Mouse (Mus musculus) hindbrain, embryonic 10.5 days (tissue): ENCODE data around the gene Atg2a. TPM values are rescaled to one million over a fixed set of nuclear protein-coding genes. Genes with fewer than 3 reads are reported as not detected.

Experiments used
- DNase-seq: peaks from one replicate; pipeline ENCODE4 v3.0.0-alpha.2; 2017; ENCODE audit warnings: low spot score
- H3K27ac ChIP-seq: fragments of 300-500 bp; sonication (generic); 2 replicates; pipeline ENCODE4 v1.5.1; 2016; ENCODE audit warnings: mild to moderate bottlenecking, moderate library complexity
- H3K27me3 ChIP-seq: fragments of 300-500 bp; sonication (generic); 2 replicates; pipeline ENCODE4 v1.6.1; 2016; ENCODE audit warnings: mild to moderate bottlenecking; ENCODE audit not compliant: poor library complexity, insufficient read depth, severe bottlenecking
- H3K36me3 ChIP-seq: fragments of 300-500 bp; sonication (generic); 2 replicates; pipeline ENCODE4 v1.6.1; 2016; ENCODE audit warnings: mild to moderate bottlenecking, moderate library complexity
- H3K4me1 ChIP-seq: fragments of 300-500 bp; sonication (generic); replicated peaks from 2 replicates; pipeline ENCODE4 v1.6.1; 2016; ENCODE audit warnings: mild to moderate bottlenecking
- H3K4me3 ChIP-seq: fragments of 300-500 bp; sonication (generic); 2 replicates; pipeline ENCODE4 v1.5.1; 2016; ENCODE audit warnings: mild to moderate bottlenecking, moderate library complexity
- H3K9me3 ChIP-seq: fragments of 300-500 bp; sonication (generic); 2 replicates; pipeline ENCODE4 v1.6.1; 2016; ENCODE audit warnings: mild to moderate bottlenecking, moderate library complexity
- WGBS: fragments of 180-500 bp; shearing (Covaris S2); methylation state at CpG from one replicate; pipeline ENCODE4 v1.1.7; 2016; 5-methylcytosine and 5-hydroxymethylcytosine counted together
- polyA plus RNA-seq: library from polyadenylated mRNA; unstranded; fragments of >200 nt; fragmentation: Nextera tagmentation; extraction: Ambion mirVana; gene quantifications from 2 replicates; pipeline ENCODE4 v1.2.1, GENCODE M21; 2016

Atg2a gene
- 10.3 and 14.9 TPM in 2 replicates for polyA plus RNA-seq

GRCm38 (mm10) chr19:6241274-6242107, at the start of gene Atg2a:
TSS of gene Atg2a (plus strand) at chr19:6241668.
- Histone ChIP-seq H3K27me3 (no peaks in the 10 kb centered on the region), H3K27ac (peak within 1 kb of the TSS; percentile 89), H3K36me3 (peaks cover 26% of the 10 kb centered on the region), H3K4me3 (peak within 1 kb of the TSS; percentile 91), H3K9me3 (no peaks in the 10 kb centered on the region), H3K4me1 (peaks cover 24% of the 10 kb centered on the region)
- peak; percentile 98 for DNase-seq
- under 1% methylated on average over 55 of the region's 55 CpGs for WGBS

- Histone ChIP-seq H3K27ac (no peak overlapping the region), H3K27me3 (no peaks in the 10 kb centered on the region), H3K36me3 (no peaks in the 10 kb centered on the region), H3K4me1 (no peaks in the 10 kb centered on the region), H3K4me3 (no peak overlapping the region), H3K9me3 (no peaks in the 10 kb centered on the region)
- WGBS = 86% methylated on average over 2 of the region's 2 CpGs
- no peak for DNase-seq
Observed at GRCm38 (mm10) chr19:6204265-6204664, 37.2 kb upstream of the Atg2a start.

DNA sequence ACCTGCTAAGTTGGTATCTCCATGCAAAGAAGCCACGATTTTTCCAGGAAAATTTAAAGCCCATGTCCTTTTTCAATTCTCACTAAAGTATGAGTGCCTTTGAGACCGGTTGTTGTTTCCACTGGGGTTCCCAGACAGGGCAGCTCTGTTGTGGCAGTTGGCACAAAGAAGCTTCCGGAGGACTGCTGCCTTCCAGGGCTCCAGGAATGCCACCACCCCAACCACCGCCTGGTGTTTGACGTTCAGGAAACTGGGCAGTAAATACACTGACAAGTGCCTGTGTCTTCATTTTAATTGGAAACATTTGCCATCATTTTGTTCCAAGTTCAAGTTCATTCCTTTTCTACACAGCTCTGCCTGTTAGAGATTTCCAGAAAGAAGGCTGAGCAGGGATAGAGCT, 34.8 kb upstream of the Atg2a start:
- whole genome bisulfite sequencing = 77% methylated on average over 5 of the region's 5 CpGs

DNA sequence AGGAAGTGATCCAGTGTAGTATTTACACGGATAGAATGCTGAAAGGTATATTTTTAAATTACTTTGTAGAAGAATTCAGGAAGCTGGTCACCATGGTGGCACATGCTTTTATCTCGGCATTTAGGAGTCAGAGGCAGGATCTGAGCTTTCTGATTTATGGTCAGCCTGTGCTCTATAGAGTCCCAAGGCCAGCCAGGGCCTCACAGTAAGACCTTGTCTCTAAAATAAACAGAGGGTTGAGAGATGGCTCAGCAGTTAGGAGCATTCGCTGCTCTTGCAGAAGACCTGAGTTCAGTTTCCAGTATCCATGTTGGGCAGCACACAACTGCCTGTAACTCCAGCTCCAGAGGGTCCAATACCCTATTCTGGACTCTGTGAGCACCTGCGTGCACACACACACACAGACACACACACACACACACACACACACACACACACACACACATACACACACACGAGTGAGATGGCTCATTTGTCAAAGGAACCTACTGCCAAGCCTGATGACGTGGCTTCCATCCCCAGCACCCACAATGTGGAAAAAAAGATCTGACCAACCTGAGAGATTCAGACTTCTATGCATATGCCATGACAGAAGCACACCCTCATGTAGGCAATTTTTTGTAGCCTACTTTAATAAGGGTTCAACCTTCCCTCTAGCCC, 25.3 kb upstream of the Atg2a start:
- 86% methylated on average over 6 of the region's 6 CpGs for WGBS
- H3K36me3 ChIP-seq = no peaks in the 10 kb centered on the region
- H3K27me3 ChIP-seq = no peaks in the 10 kb centered on the region
- no peak overlapping the region for H3K4me3 ChIP-seq
- H3K27ac ChIP-seq = no peak overlapping the region
- H3K4me1 ChIP-seq = no peaks in the 10 kb centered on the region
- no peak for DNase-seq
- no peaks in the 10 kb centered on the region for H3K9me3 ChIP-seq

More for the DNA sequence above, 34.8 kb upstream of the Atg2a start:
- Histone ChIP-seq H3K27ac (no peak overlapping the region), H3K4me1 (no peaks in the 10 kb centered on the region), H3K4me3 (no peak overlapping the region), H3K27me3 (no peaks in the 10 kb centered on the region), H3K36me3 (no peaks in the 10 kb centered on the region), H3K9me3 (no peaks in the 10 kb centered on the region)
- no peak for DNase-seq

DNA sequence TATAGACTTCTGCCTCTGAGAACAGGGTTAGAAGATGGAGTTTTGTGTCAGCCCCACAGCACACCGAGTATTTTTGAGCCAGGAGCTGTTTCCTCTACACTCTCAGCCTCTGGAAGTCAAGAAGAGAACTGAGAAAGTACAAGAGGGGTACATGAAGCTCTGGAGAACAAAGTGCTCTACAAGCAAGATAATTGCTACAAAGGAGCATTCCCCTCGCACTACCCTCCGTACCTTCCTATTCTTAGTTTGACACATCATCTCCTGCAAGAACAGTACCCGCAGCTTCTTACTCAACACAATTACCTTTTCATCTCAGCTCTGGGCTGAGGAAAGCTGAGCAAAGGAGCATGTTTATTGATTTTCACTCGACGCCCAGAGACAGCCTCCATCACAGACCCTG, 22.9 kb upstream of the Atg2a start:
- Histone ChIP-seq H3K27ac (no peak overlapping the region), H3K36me3 (no peaks in the 10 kb centered on the region), H3K4me3 (no peak overlapping the region), H3K9me3 (no peaks in the 10 kb centered on the region), H3K4me1 (no peaks in the 10 kb centered on the region), H3K27me3 (no peaks in the 10 kb centered on the region)
- 73% methylated on average over 6 of the region's 6 CpGs for WGBS
- no peak for DNase-seq

GRCm38 (mm10) chr19:6226135-6226534, 15.3 kb upstream of the Atg2a start, which contains the start of gene Gpha2:
TSS of gene Gpha2 (plus strand) at chr19:6226380.
- peak within 1 kb of the TSS; percentile 6; the same call in 1 of the 2 replicates for H3K27ac ChIP-seq
- no peaks in the 10 kb centered on the region for H3K27me3 ChIP-seq
- peaks cover 47% of the 10 kb centered on the region for H3K36me3 ChIP-seq
- no peaks in the 10 kb centered on the region for H3K9me3 ChIP-seq
- DNase-seq = peak; percentile 32
- peaks cover 12% of the 10 kb centered on the region for H3K4me1 ChIP-seq
- 5% methylated on average over 2 of the region's 2 CpGs for WGBS
- no peak within 1 kb of the TSS for H3K4me3 ChIP-seq

DNA sequence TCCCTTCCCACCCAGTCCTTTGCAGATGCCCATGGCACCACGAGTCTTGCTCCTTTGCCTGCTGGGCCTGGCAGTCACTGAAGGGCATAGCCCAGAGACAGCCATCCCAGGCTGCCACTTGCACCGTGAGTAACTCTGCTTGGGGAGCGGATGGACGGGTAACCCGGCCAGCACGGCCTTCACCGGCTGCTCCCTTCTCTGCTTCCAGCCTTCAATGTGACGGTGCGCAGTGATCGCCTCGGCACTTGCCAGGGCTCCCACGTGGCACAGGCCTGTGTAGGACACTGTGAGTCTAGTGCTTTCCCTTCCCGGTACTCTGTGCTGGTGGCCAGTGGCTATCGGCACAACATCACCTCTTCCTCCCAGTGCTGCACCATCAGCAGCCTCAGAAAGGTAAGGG, 14.7 kb upstream of the Atg2a start:
- Histone ChIP-seq H3K4me1 (peaks cover 12% of the 10 kb centered on the region), H3K27ac (no peak overlapping the region; the same call in 1 of the 2 replicates), H3K27me3 (no peaks in the 10 kb centered on the region), H3K4me3 (no peak overlapping the region), H3K36me3 (peaks cover 53% of the 10 kb centered on the region), H3K9me3 (no peaks in the 10 kb centered on the region)
- 89% methylated on average over 14 of the region's 14 CpGs for WGBS
- DNase-seq = no peak

DNA sequence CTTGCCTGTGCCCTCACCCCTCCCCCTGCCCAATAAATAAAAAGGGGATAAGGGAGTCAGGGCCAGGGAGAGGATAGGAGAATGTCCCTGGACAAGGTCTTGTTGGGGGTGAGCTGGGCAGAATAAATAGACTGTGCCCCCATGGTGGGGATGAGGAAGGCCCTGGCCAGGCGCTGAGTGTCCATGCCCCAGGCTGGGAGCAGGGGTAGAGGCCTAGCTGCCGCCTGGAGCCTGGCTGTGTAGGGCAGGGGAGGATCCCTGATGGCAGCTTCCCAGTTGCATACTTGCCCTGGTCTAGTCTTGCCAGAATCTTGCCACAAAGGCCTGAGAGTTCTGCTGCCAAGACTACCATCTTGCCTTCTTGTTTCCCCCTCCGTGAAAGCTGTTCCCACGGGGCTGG, 13.6 kb upstream of the Atg2a start:
- H3K27me3 ChIP-seq = no peaks in the 10 kb centered on the region
- WGBS = 85% methylated on average over 4 of the region's 4 CpGs
- no peak overlapping the region for H3K27ac ChIP-seq
- DNase-seq = no peak
- H3K9me3 ChIP-seq = no peaks in the 10 kb centered on the region
- peaks cover 62% of the 10 kb centered on the region for H3K36me3 ChIP-seq
- peaks cover 12% of the 10 kb centered on the region for H3K4me1 ChIP-seq
- no peak overlapping the region for H3K4me3 ChIP-seq

- 91% methylated on average over 4 of the region's 4 CpGs for WGBS
- Histone ChIP-seq H3K27ac (no peak overlapping the region), H3K36me3 (peaks cover 72% of the 10 kb centered on the region), H3K27me3 (no peaks in the 10 kb centered on the region), H3K9me3 (no peaks in the 10 kb centered on the region), H3K4me3 (no peak overlapping the region), H3K4me1 (peaks cover 30% of the 10 kb centered on the region)
- no peak for DNase-seq
Observed at GRCm38 (mm10) chr19:6230411-6230810, 11.1 kb upstream of the Atg2a start.

- no peaks in the 10 kb centered on the region for H3K9me3 ChIP-seq
Observed at GRCm38 (mm10) chr19:6231036-6231435, 10.4 kb upstream of the Atg2a start.

DNA sequence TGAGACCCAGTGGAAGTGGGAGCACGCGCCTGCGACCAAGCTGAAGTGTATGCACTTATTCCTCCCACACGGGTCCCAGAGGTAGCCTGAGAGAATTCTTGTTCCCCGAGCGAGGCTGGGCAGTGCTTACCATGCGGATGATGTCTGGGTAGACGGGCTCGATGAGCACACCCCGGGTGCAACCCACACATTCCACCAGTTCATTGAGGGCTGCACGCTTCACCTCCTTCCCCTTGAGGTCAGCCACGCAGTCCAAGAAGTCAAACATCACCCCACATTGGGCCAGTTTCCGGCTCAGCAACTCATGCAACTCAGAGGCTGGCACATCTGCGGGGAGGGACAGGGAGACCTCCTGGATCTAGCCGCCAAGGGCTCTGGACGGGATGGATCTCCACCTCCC, 7.8 kb upstream of the Atg2a start:
- Histone ChIP-seq H3K4me1 (peaks cover 30% of the 10 kb centered on the region), H3K36me3 (peaks cover 50% of the 10 kb centered on the region), H3K27me3 (no peaks in the 10 kb centered on the region), H3K4me3 (no peak overlapping the region), H3K27ac (no peak overlapping the region), H3K9me3 (no peaks in the 10 kb centered on the region)
- 87% methylated on average over 16 of the region's 16 CpGs for WGBS
- no peak for DNase-seq

More at GRCm38 (mm10) chr19:6231036-6231435, 10.4 kb upstream of the Atg2a start:
- peaks cover 72% of the 10 kb centered on the region for H3K36me3 ChIP-seq
- no peak for DNase-seq
- H3K4me1 ChIP-seq = peaks cover 34% of the 10 kb centered on the region
- H3K27ac ChIP-seq = no peak overlapping the region
- H3K4me3 ChIP-seq = no peak overlapping the region
- WGBS = 88% methylated on average over 2 of the region's 2 CpGs
- H3K27me3 ChIP-seq = no peaks in the 10 kb centered on the region

DNA sequence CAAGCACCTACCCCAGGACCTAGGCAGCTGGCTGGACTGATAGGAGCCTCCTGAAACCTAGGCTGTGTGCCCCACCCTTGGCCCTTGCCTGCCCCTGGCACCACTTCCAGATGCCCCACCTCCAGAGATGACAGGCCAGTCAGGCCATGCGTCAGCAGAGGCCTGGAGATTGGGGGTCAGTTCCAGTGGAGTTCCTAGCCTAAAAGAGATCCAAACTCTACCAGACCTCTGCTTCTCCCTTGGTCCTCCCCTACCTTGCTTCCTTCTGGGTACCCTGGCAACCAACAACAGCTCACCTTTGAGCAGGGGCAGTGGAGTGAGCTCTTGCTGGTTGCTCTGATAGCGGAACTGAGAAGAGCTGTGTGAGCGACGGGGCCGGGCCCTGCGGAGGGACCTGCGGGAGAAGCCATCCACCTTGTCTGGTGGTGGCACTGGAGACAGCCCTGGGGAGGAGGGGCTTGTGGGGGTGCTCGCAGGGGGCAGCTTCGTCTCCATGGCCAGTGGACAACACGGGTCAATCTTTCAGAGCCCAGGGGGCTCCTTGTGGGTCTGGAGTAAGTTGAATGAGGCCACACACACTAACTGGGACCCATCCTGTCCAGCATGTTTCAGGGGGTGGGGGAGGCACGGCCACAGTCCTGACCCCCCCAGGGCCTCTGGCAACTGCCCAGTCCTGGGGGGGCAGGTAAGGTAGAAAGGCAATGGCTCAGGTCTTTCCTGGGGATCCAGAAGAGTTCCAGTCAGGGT, 7.0 kb upstream of the Atg2a start:
- peaks cover 30% of the 10 kb centered on the region for H3K4me1 ChIP-seq
- peak overlapping the region; percentile 90 for H3K4me3 ChIP-seq
- H3K27me3 ChIP-seq = no peaks in the 10 kb centered on the region
- whole genome bisulfite sequencing = 62% methylated on average over 11 of the region's 11 CpGs
- H3K9me3 ChIP-seq = no peaks in the 10 kb centered on the region
- DNase-seq = no peak
- peaks cover 41% of the 10 kb centered on the region for H3K36me3 ChIP-seq
- H3K27ac ChIP-seq = peak overlapping the region; percentile 96
